16 mouse cellular contexts compared by ENCODE assay signal in the genomic region with DNA sequence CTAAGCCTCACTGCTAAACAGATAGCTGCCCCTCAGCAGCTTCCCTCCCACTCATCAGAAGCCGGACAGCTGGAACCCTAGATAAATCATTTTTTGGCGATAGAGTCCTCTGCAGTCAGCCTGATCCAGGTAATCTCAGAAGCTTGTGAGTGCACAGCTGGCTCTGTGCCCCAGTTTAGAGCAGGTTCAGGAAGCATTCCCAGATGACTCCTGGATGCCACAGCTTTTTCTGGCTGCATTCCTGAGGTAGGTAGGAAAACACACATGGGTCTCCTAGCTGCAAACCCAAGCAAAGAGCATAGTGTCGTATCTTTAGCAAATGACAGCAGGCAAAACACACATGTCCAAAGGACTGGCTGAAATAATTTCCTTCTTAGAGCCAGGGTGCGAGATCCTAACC. TPM values are rescaled to one million over a fixed set of nuclear protein-coding genes. Genes with fewer than 3 reads are reported as not detected.
DNase-seq lines count a peak whose midpoint lies in the region; ATAC-seq and TF ChIP-seq lines count a peak whose summit lies in the region.
"Had no signal": no experiment of that assay in that cellular context is flagged by ENCODE, and none has a peak within 500 bp of the region (broad histone marks: within the 10 kb centered on the region; RNA-seq: fewer than 3 reads in every experiment).

No protein-coding gene starts in this region.

- DNase-seq in cerebellum, postnatal 14 days: peak; percentile 21 to 27
- DNase-seq in cerebellum, postnatal 4 days (ENCODE audit: low spot score in 2 of 2): no peak
- DNase-seq in kidney, postnatal 14 days: peak; percentile 7
- DNase-seq in kidney, adult 18-20 months: no peak
- DNase-seq in heart, postnatal 0 days (ENCODE audit: low spot score): peak; percentile 83
- no peak for DNase-seq in thymus, postnatal 4 days
- DNase-seq: cerebellum, adult 11 months; liver, embryonic 13.5 days; right cerebral cortex, adult 18-20 months had no signal

- H3K4me1 ChIP-seq in heart, postnatal 0 days (ENCODE audit: control insufficient read depth, insufficient read depth): peaks cover 32% of the 10 kb centered on the region
- no peaks in the 10 kb centered on the region for H3K4me1 ChIP-seq in liver, embryonic 12.5 days
- H3K4me1 ChIP-seq: hindbrain, embryonic 10.5 days; intestine, embryonic 15.5 days; liver, embryonic 13.5 days had no signal

- WGBS in heart, postnatal 0 days: 16% methylated on average over 4 of the region's 4 CpGs
- 49% methylated on average over 4 of the region's 4 CpGs for WGBS in liver, embryonic 12.5 days (ENCODE audit: insufficient replicate concordance)

- H3K27ac ChIP-seq in heart, postnatal 0 days (ENCODE audit: low read depth): peak overlapping the region; percentile 78
- no peak overlapping the region for H3K27ac ChIP-seq in liver, embryonic 12.5 days
- H3K27ac ChIP-seq: hindbrain, embryonic 10.5 days; intestine, embryonic 15.5 days; kidney, postnatal 0 days; liver, embryonic 13.5 days; neural tube, embryonic 15.5 days had no signal

- H3K4me2 ChIP-seq in heart, postnatal 0 days (ENCODE audit: low read depth, low read length): no peak overlapping the region
- H3K4me2 ChIP-seq in liver, embryonic 12.5 days: no peak overlapping the region
- H3K4me2 ChIP-seq: intestine, embryonic 15.5 days; liver, embryonic 13.5 days; neural tube, embryonic 15.5 days had no signal

- peak; percentile 33 for ATAC-seq in heart, postnatal 0 days (ENCODE audit: insufficient read depth, low read depth)
- 0 out of 2 replicates have a peak, but pooled peaks have one; percentile 26 for ATAC-seq in megakaryocyte-erythroid progenitor cell, adult 5-6 weeks (replicated peaks; ENCODE audit: low FRiP score, low TSS enrichment, poor library complexity, severe bottlenecking)
- ATAC-seq in liver, embryonic 12.5 days: no peak
- ATAC-seq: intestine, embryonic 15.5 days; Patski had no signal

- no peak for TF ChIP-seq CTCF in heart, postnatal 0 days (IDR thresholded peaks at IDR 0.05; ENCODE audit: low read depth)

- H3K9ac ChIP-seq in heart, postnatal 0 days (replicated peaks; ENCODE audit: low read depth, low read length): no peak overlapping the region
- H3K9ac ChIP-seq in liver, embryonic 12.5 days: no peak overlapping the region
- H3K9ac ChIP-seq: intestine, embryonic 15.5 days; liver, embryonic 13.5 days; neural tube, embryonic 15.5 days had no signal

- H3K27me3 ChIP-seq in heart, postnatal 0 days (ENCODE audit: control insufficient read depth, insufficient read depth, low read length): no peaks in the 10 kb centered on the region
- H3K27me3 ChIP-seq in liver, embryonic 12.5 days (replicated peaks): 0 out of 2 replicates have a peak, but pooled peaks cover 19% of the 10 kb centered on the region
- H3K27me3 ChIP-seq: liver, embryonic 13.5 days; neural tube, embryonic 15.5 days had no signal

- no peaks in the 10 kb centered on the region for H3K36me3 ChIP-seq in heart, postnatal 0 days (replicated peaks; ENCODE audit: control insufficient read depth, insufficient read depth, low read length)
- no peaks in the 10 kb centered on the region for H3K36me3 ChIP-seq in liver, embryonic 12.5 days
- H3K36me3 ChIP-seq: hindbrain, embryonic 10.5 days; intestine, embryonic 15.5 days; liver, embryonic 13.5 days; neural tube, embryonic 15.5 days had no signal

- no peaks in the 10 kb centered on the region for H3K9me3 ChIP-seq in heart, postnatal 0 days (replicated peaks; ENCODE audit: control insufficient read depth, low read length)
- no peaks in the 10 kb centered on the region for H3K9me3 ChIP-seq in liver, embryonic 12.5 days (replicated peaks)
- H3K9me3 ChIP-seq: hindbrain, embryonic 10.5 days; intestine, embryonic 15.5 days; liver, embryonic 13.5 days; neural tube, embryonic 15.5 days had no signal

- H3K4me3 ChIP-seq in heart, postnatal 0 days (ENCODE audit: low read depth, low read length): no peak overlapping the region
- no peak overlapping the region for H3K4me3 ChIP-seq in liver, embryonic 12.5 days
- H3K4me3 ChIP-seq: hindbrain, embryonic 10.5 days; intestine, embryonic 15.5 days; liver, embryonic 13.5 days; neural tube, embryonic 15.5 days had no signal

- TF ChIP-seq EP300 in heart, postnatal 0 days (IDR thresholded peaks at IDR 0.05; ENCODE audit: low read depth): 0 out of 2 replicates have a peak, but pooled peaks have one; percentile 22

RNA-seq across cellular contexts. Expression of a gene that starts 13.5 kb away (rescaled TPM):
- total RNA-seq in heart, postnatal 0 days (2014; rRNA removed; ENCODE audit: low replicate concordance): 82.8 and 86.0 TPM in 2 replicates
- 26.3 and 36.1 TPM in 2 replicates for polyA plus RNA-seq in heart, postnatal 0 days (2015; fragmentation: Nextera tagmentation; extraction: Ambion mirVana)
- total RNA-seq in megakaryocyte-erythroid progenitor cell, adult 5-6 weeks (2014; fragmentation: Nextera tagmentation): 0.07 and 2.4 TPM in 2 replicates
- not detected in 2 replicates for total RNA-seq in megakaryocyte-erythroid progenitor cell, adult 5-6 weeks (2017)
- 4.8 and 4.9 TPM in 2 replicates for polyA plus RNA-seq in liver, embryonic 12.5 days (2016; fragmentation: Nextera tagmentation; extraction: Ambion mirVana)

Comparison
In these comparisons a context has a peak if more than half of its experiments do, and no peak if none do; other contexts are left out.
1. DNase-seq: peak in cerebellum, postnatal 14 days (2 of 2), kidney, postnatal 14 days (single experiment) and heart, postnatal 0 days (single experiment); none in cerebellum, postnatal 4 days (0 of 2), kidney, adult 18-20 months (single experiment) and thymus, postnatal 4 days (single experiment).
2. RNA of a gene that starts 13.5 kb away (total RNA-seq): 82.8 to 86.0 TPM in heart, postnatal 0 days; 0.07 to 2.4 TPM in megakaryocyte-erythroid progenitor cell, adult 5-6 weeks; every median in the first group is over 10 times any median in the second.